Mouse (Mus musculus): ENCODE data around the gene Ipo11.
"Not testable (repeated sequence)": the region's sequence is repeated elsewhere in the genome, so short reads cannot be mapped to it uniquely, and the experiment has no call there.

Gene Ipo11

DNA sequence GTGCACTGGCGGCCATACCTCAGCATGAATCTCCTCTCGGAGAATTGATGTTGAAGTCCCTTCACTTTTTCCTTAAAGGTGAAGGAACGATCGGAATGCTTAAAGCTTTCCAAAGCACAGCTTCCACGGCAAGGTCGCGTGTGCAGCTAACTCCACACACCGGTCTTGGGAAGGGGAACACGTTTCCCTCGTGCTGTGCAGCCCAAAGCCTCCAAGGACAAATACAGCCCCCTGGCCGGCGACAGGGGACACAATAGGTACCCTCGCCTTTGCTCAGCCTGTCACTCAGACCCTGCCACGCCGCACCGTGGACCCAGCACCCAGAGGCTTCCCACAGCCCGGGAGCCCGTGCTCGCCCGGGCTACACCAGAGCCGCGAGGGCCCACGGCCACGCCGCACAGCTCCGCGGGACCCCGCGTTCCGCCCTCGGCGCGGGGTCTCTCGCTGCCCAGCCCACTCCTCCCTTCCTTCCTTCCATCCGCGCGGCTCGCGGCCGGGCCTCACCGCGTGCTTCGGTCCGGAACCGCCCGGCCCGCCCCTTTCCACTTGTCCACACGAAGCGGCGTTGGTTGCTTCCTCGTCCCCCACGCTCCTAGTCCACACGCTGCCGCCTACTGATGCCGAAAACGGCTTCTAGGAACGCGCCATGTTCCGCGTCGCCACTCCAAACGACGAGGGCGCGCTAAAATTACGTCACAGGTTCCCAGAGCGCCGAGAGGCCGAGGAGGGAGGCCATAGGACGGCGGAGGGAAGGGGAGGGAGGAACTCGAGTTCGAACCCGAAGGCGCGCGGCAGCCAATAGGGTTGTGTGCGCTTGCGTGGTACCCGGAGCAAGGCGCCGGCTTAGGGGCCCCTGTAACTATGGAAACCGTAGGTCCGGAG, at the start of gene Ipo11:
Gene Ipo11, minus strand, starts transcription at position 703 of the 882 bp plus-strand sequence.
- DNase-seq (ENCODE audit: inconsistent ontology term), result peak; percentile 95

GRCm38 (mm10) chr13:106961496-106961895, 24.7 kb upstream of the Ipo11 start:
- peak; percentile 24 for DNase-seq (ENCODE audit: inconsistent ontology term)

DNA sequence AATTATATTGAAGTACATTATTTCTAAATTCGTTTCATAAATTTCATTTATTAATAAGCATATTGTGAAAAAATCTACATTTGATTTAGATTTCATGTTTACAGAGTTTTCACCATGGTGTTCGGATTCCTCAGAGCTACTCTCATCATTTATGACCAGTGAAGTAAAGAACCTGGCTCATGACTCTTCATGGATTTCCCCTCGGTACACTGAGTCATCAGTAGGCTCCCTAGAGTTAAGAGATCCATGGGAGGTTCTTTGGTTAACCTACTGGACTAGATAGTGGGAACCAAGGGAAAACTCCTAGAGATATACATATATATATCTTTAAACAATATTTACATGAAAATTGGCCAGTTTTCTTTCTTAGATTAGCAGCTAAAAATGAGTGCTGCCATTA, 23.8 kb upstream of the Ipo11 start:
- peak; percentile 7 for DNase-seq (ENCODE audit: inconsistent ontology term)

- no peak for DNase-seq (ENCODE audit: inconsistent ontology term)
Observed at GRCm38 (mm10) chr13:106958286-106958685, 21.5 kb upstream of the Ipo11 start.

DNA sequence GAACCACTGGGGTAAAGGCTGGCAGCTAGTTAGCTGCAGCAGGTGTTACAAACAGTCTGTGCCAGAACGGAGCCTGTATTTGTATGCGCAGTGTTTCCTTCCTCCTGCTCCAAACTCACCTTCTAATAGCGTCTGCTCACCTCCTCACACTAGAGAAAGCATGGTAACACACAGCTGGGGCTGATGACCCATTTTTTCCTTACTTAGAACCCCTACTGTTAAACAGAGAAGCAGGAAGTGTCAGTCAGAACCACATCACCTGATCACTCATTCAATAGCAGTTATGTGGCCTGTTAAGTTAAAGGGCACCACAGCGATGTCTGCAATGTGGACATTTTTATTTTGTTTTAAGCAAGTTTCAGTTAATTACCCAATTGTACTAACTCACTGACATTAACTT, 20.8 kb upstream of the Ipo11 start:
- DNase-seq (ENCODE audit: inconsistent ontology term), result no peak

- no peak for DNase-seq (ENCODE audit: inconsistent ontology term)
Observed at GRCm38 (mm10) chr13:106954880-106955279, 18.1 kb upstream of the Ipo11 start.

DNA sequence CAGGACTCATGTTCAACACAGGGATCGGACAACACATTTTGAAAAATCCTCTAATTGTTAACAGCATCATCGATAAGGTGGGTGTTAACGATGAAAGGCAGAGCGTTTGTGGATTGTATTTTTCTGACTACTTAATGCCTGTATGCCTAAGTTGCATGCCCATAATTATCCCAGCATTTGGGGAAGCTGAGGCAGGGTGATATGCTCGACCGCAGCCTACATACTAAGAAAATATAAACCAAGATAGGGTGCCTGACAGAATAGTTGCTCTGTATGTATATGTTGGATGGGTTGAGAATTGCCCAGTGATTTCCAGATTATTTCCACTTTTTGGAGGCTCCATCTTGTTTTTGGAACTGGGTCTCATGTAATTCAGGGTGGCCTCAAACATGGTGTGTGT, 10.8 kb upstream of the Ipo11 start:
- no peak for DNase-seq (ENCODE audit: inconsistent ontology term)

- peak; percentile 96 for DNase-seq (ENCODE audit: inconsistent ontology term)
Observed at GRCm38 (mm10) chr13:106946594-106947540, 10.1 kb upstream of the Ipo11 start, which contains the start of gene Dimt1. TSS of gene Dimt1 (plus strand) at chr13:106947127.

DNA sequence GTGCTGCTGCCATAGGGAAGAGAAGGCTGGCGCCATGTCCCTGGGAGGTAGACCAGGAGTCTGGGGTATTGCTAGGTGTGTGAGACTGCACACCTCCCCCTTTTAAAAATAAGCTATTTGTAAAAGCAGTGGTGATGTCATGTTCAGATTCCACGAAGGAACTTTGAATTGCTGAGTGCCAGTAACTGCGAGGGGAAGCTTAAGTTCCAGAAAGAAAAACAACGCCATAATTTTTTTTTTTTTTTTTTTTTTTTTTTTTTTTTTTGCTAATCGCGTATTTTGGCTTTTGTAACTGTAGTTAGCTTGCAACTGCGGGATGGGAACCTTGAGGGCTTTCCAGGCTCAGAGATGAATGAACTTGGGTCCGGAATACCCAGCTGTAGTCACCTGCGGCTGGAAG, 8.8 kb upstream of the Ipo11 start:
- DNase-seq (ENCODE audit: inconsistent ontology term), result no peak

- DNase-seq (ENCODE audit: inconsistent ontology term), result no peak
Observed at GRCm38 (mm10) chr13:106942721-106943120, 6.0 kb upstream of the Ipo11 start.

- peak; percentile 50 for DNase-seq (ENCODE audit: inconsistent ontology term)
Observed at GRCm38 (mm10) chr13:106941211-106941976, 4.6 kb upstream of the Ipo11 start.

DNA sequence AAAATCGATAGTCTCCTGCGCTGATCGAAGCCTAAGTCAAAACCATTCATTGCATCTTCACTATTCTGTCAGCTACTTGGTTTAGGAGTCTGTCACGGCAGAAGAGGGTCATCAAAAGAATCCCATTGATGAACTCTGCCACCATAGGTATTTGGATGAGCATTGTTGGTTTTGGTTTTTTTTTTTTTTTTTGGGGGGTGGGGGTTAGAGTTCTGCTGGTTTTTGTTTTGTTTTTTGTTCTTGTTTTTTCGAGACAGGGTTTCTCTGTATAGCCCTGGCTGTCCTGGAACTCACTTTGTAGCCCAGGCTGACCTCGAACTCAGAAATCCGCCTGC, 347 bp upstream of the Ipo11 start:
- no peak for DNase-seq (ENCODE audit: inconsistent ontology term)

DNA sequence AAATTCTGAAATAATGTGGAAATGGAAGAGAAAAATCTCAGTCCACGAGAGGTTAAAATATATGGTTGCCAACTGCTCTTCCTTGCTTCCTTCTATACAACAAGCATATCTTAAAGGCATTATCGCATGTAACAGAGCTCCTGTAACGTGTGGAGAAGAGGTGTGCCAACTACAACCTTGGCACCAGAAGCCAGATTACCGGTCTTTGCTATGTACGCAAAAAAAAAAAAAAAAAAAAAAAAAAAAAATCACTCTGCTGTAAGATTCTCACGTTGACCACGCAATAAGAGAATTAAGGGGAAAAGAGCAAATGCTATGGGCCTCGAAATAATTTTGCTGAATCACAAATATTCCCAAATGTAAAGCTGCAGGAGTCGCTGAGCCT, 895 bp downstream of the Ipo11 start:
- no peak for DNase-seq (ENCODE audit: inconsistent ontology term)

DNA sequence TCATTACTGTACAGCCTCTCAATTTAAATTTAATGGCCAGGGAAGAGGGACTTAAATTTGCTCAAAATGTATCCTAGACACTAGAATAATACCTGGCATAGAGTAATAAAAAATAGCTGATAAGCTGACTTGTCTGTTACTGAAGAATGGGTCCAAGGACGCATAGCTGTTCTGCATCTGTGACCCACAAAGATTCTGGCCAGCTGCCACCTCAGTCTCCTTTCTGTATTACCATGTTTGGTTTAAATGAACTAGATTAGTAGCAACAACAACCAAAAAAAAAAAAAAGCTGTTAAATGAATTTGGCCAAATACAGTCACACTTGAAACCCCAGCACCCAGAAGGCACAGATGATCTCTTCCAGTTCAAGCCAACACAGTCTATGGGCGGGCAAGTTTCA, 7.6 kb downstream of the Ipo11 start:
- DNase-seq (ENCODE audit: inconsistent ontology term), result no peak

- no peak for DNase-seq (ENCODE audit: inconsistent ontology term)
Observed at GRCm38 (mm10) chr13:106928296-106928695, 8.5 kb downstream of the Ipo11 start.

DNA sequence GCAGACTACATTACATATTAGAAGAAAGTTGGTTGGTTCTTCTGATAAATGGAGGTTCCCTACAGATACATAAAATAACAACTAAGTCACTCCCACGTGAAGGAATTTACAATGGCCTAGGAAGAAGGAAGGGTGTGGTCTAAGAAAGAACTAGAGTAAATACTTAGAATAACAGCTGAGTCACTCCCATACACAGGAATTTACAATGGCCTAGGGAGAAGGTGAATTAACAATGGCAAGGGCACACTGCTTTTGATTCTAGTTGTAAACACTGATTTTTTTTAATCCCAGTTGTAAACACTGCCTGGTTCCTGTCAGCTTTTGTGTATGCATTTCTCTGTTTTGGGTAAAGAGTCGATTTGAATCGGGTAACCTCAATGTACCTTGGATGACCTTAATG, 10.8 kb downstream of the Ipo11 start:
- not testable (repeated sequence) for DNase-seq (ENCODE audit: inconsistent ontology term)

- DNase-seq (ENCODE audit: inconsistent ontology term), result peak; percentile 11
Observed at GRCm38 (mm10) chr13:106918322-106919050, 18.3 kb downstream of the Ipo11 start.

- no peak for DNase-seq (ENCODE audit: inconsistent ontology term)
Observed at GRCm38 (mm10) chr13:106913125-106913736, 23.5 kb downstream of the Ipo11 start.

DNA sequence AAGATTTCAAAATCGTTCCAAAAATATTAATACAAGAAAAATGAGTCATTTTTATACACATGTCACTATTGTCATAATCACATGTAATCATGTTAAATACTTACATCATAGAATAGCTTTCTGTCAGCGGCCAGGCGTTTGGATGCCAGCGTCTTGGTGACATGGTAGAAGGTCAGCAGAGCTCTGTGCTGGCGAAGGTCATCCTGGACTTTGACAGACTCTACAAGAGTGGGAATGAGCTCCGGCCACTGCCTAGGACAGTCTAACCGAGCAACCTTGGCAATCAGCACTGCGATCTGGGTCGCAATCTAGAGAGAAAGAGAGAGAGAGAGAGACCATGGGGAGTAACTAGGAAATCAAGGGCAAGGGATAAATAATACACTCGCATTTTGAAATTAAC, 26.7 kb downstream of the Ipo11 start:
- no peak for DNase-seq (ENCODE audit: inconsistent ontology term)

GRCm38 (mm10) chr13:106907273-106907672, 29.5 kb downstream of the Ipo11 start:
- no peak for DNase-seq (ENCODE audit: inconsistent ontology term)

GRCm38 (mm10) chr13:106905154-106905553, 31.6 kb downstream of the Ipo11 start:
- not testable (repeated sequence) for DNase-seq (ENCODE audit: inconsistent ontology term)
